Mouse (Mus musculus): ENCODE results near the gene Inpp5a. TPM values are rescaled to one million over a fixed set of nuclear protein-coding genes. Genes with fewer than 3 reads are reported as not detected.

Inpp5a gene
- total RNA-seq, 1 experiment = 11.5 TPM

- Histone ChIP-seq H3K9ac (ENCODE audit: insufficient read depth, low read depth, low read length, poor library complexity, severe bottlenecking) (peak overlapping the region; percentile 55), H3K4me1 (ENCODE audit: control insufficient read depth in 2 of 2, insufficient read depth in 2 of 2, low read length in 2 of 2, poor library complexity in 1 of 2) (peaks cover 19 to 41% of the 10 kb centered on the region in 2 experiments)
Measured at GRCm38 (mm10) chr7:139363281-139364004, 25.5 kb upstream of the Inpp5a start.

GRCm38 (mm10) chr7:139364005-139364557, 24.8 kb upstream of the Inpp5a start:
- peak; percentile 75; the same call in 1 of the 2 replicates for TF ChIP-seq CHD2 (IDR thresholded peaks at IDR 0.05; ENCODE audit: low read depth, low read length)
- no peak for TF ChIP-seq HCFC1 (IDR thresholded peaks at IDR 0.05; ENCODE audit: borderline replicate concordance, insufficient read depth, low read length)
- TF ChIP-seq MAFK (IDR thresholded peaks at IDR 0.05; ENCODE audit: insufficient read depth, low read depth, low read length) = peak; percentile 84
- in situ Hi-C loops (cut with MboI; ENCODE audit: low sequenced_read_pairs in 2 of 2, unreplicated experiment in 2 of 2) = no loop called here
- peak overlapping the region; percentile 90 for H3K27ac ChIP-seq (ENCODE audit: insufficient read depth, low read depth, low read length, poor library complexity, severe bottlenecking)
- H3K4me1 ChIP-seq (ENCODE audit: control insufficient read depth in 2 of 2, insufficient read depth in 2 of 2, low read length in 2 of 2, poor library complexity in 1 of 2) = peaks cover 20 to 45% of the 10 kb centered on the region in 2 experiments
- H3K4me3 ChIP-seq (ENCODE audit: insufficient read depth in 1 of 2, low read depth in 1 of 2, low read length in 2 of 2, poor library complexity in 1 of 2, severe bottlenecking in 1 of 2) = peak overlapping the region; percentile 23 to 42; a peak in 2 of 4 replicates
- no peaks in the 10 kb centered on the region for H3K36me3 ChIP-seq (ENCODE audit: control insufficient read depth, insufficient read depth, low read length, poor library complexity, severe bottlenecking)
- peak; percentile 91 for DNase-seq (ENCODE audit: low read depth, low spot score)
- peak overlapping the region; percentile 56 for H3K9ac ChIP-seq (ENCODE audit: insufficient read depth, low read depth, low read length, poor library complexity, severe bottlenecking)
- H3K9me3 ChIP-seq (ENCODE audit: control insufficient read depth, insufficient read depth, low read depth, low read length) = no peaks in the 10 kb centered on the region

More at GRCm38 (mm10) chr7:139363281-139364004, 25.5 kb upstream of the Inpp5a start:
- H3K36me3 ChIP-seq (ENCODE audit: control insufficient read depth, insufficient read depth, low read length, poor library complexity, severe bottlenecking) = no peaks in the 10 kb centered on the region
- no peak for TF ChIP-seq ZNF384 (IDR thresholded peaks at IDR 0.05; ENCODE audit: low read depth, low read length)
- TF ChIP-seq HCFC1 (IDR thresholded peaks at IDR 0.05; ENCODE audit: borderline replicate concordance, insufficient read depth, low read length) = no peak
- no peak for TF ChIP-seq ZC3H11A (IDR thresholded peaks at IDR 0.05; ENCODE audit: borderline replicate concordance, low read depth, low read length)
- TF ChIP-seq MAFK (IDR thresholded peaks at IDR 0.05; ENCODE audit: insufficient read depth, low read depth, low read length) = no peak
- TF ChIP-seq CHD2 (IDR thresholded peaks at IDR 0.05; ENCODE audit: low read depth, low read length) = no peak
- in situ Hi-C loops (cut with MboI; ENCODE audit: low sequenced_read_pairs in 2 of 2, unreplicated experiment in 2 of 2) = no loop called here
- H3K9me3 ChIP-seq (ENCODE audit: control insufficient read depth, insufficient read depth, low read depth, low read length) = no peaks in the 10 kb centered on the region
- peak overlapping the region; percentile 90 for H3K27ac ChIP-seq (ENCODE audit: insufficient read depth, low read depth, low read length, poor library complexity, severe bottlenecking)
- no peak for DNase-seq (ENCODE audit: low read depth, low spot score)
- H3K4me3 ChIP-seq (ENCODE audit: insufficient read depth in 1 of 2, low read depth in 1 of 2, low read length in 2 of 2, poor library complexity in 1 of 2, severe bottlenecking in 1 of 2) = peak overlapping the region; percentile 23; a peak in 2 of 4 replicates

- no peaks in the 10 kb centered on the region for H3K9me3 ChIP-seq (ENCODE audit: control insufficient read depth, insufficient read depth, low read depth, low read length)
- peaks cover 18 to 45% of the 10 kb centered on the region in 2 experiments for H3K4me1 ChIP-seq (ENCODE audit: control insufficient read depth in 2 of 2, insufficient read depth in 2 of 2, low read length in 2 of 2, poor library complexity in 1 of 2)
- H3K4me3 ChIP-seq (ENCODE audit: insufficient read depth in 1 of 2, low read depth in 1 of 2, low read length in 2 of 2, poor library complexity in 1 of 2, severe bottlenecking in 1 of 2) = peak overlapping the region in 1 of 2 experiments; percentile 12; a peak in 2 of 4 replicates
- H3K36me3 ChIP-seq (ENCODE audit: control insufficient read depth, insufficient read depth, low read length, poor library complexity, severe bottlenecking) = no peaks in the 10 kb centered on the region
- peak overlapping the region; percentile 56; the same call in 1 of the 2 replicates for H3K9ac ChIP-seq (ENCODE audit: insufficient read depth, low read depth, low read length, poor library complexity, severe bottlenecking)
- H3K27ac ChIP-seq (ENCODE audit: insufficient read depth, low read depth, low read length, poor library complexity, severe bottlenecking) = peak overlapping the region; percentile 85; the same call in 1 of the 2 replicates
- in situ Hi-C loops (cut with MboI; ENCODE audit: low sequenced_read_pairs in 2 of 2, unreplicated experiment in 2 of 2) = no loop called here
- DNase-seq (ENCODE audit: low read depth, low spot score) = no peak
- TF ChIP-seq ZNF384 (IDR thresholded peaks at IDR 0.05; ENCODE audit: low read depth, low read length) (no peak), CHD2 (IDR thresholded peaks at IDR 0.05; ENCODE audit: low read depth, low read length) (no peak), MAFK (IDR thresholded peaks at IDR 0.05; ENCODE audit: insufficient read depth, low read depth, low read length) (no peak), HCFC1 (IDR thresholded peaks at IDR 0.05; ENCODE audit: borderline replicate concordance, insufficient read depth, low read length) (no peak), ZC3H11A (IDR thresholded peaks at IDR 0.05; ENCODE audit: borderline replicate concordance, low read depth, low read length) (no peak)
Measured at GRCm38 (mm10) chr7:139364936-139365830, 23.7 kb upstream of the Inpp5a start.

- no peak overlapping the region for H3K4me3 ChIP-seq (ENCODE audit: insufficient read depth in 1 of 2, low read depth in 1 of 2, low read length in 2 of 2, poor library complexity in 1 of 2, severe bottlenecking in 1 of 2)
- in situ Hi-C loops (cut with MboI; ENCODE audit: low sequenced_read_pairs in 2 of 2, unreplicated experiment in 2 of 2) = no loop called here
- no peaks in the 10 kb centered on the region for H3K9me3 ChIP-seq (ENCODE audit: control insufficient read depth, insufficient read depth, low read depth, low read length)
- no peak overlapping the region for H3K9ac ChIP-seq (ENCODE audit: insufficient read depth, low read depth, low read length, poor library complexity, severe bottlenecking)
- peaks cover 18 to 45% of the 10 kb centered on the region in 2 experiments for H3K4me1 ChIP-seq (ENCODE audit: control insufficient read depth in 2 of 2, insufficient read depth in 2 of 2, low read length in 2 of 2, poor library complexity in 1 of 2)
- no peak for DNase-seq (ENCODE audit: low read depth, low spot score)
- no peaks in the 10 kb centered on the region for H3K36me3 ChIP-seq (ENCODE audit: control insufficient read depth, insufficient read depth, low read length, poor library complexity, severe bottlenecking)
- no peak for TF ChIP-seq ZC3H11A (IDR thresholded peaks at IDR 0.05; ENCODE audit: borderline replicate concordance, low read depth, low read length)
- TF ChIP-seq HCFC1 (IDR thresholded peaks at IDR 0.05; ENCODE audit: borderline replicate concordance, insufficient read depth, low read length) = no peak
- no peak for TF ChIP-seq CHD2 (IDR thresholded peaks at IDR 0.05; ENCODE audit: low read depth, low read length)
- no peak for TF ChIP-seq ZNF384 (IDR thresholded peaks at IDR 0.05; ENCODE audit: low read depth, low read length)
- no peak for TF ChIP-seq MAFK (IDR thresholded peaks at IDR 0.05; ENCODE audit: insufficient read depth, low read depth, low read length)
- H3K27ac ChIP-seq (ENCODE audit: insufficient read depth, low read depth, low read length, poor library complexity, severe bottlenecking) = no peak overlapping the region
Measured at GRCm38 (mm10) chr7:139366131-139366530, 22.8 kb upstream of the Inpp5a start.

Measured in ES-E14 (cell line).